Mouse (Mus musculus): Measurements from ENCODE around the gene Gatad2a. TPM values are rescaled to one million over a fixed set of nuclear protein-coding genes. Genes with fewer than 3 reads are reported as not detected.

Gatad2a gene
- total and polyA plus RNA-seq, 3 experiments = 52.2 to 139 (median 99.3) TPM

- no peak for TF ChIP-seq POLR2AphosphoS5 (IDR thresholded peaks at IDR 0.05; ENCODE audit: insufficient replicate concordance, low read depth, low read length)
- TF ChIP-seq GATA2 (IDR thresholded peaks at IDR 0.05; ENCODE audit: borderline replicate concordance, low read depth, low read length) = no peak
- TF ChIP-seq GATA1 (IDR thresholded peaks at IDR 0.05; ENCODE audit: borderline replicate concordance, low read length) = no peak
- no peak for TF ChIP-seq CTCF (IDR thresholded peaks at IDR 0.05; ENCODE audit: low read depth, low read length)
- TF ChIP-seq TAL1 (conservative IDR thresholded peaks at IDR 0.05; ENCODE audit: low read depth, low read length) = no peak
- DNase-seq (ENCODE audit: low spot score) (no peak), ATAC-seq (ENCODE audit: extremely low read depth, insufficient number of reproducible peaks, low FRiP score, poor library complexity, severe bottlenecking) (no peak)
- H3K9me3 ChIP-seq (replicated peaks) = no peaks in the 10 kb centered on the region
- H3K27me3 ChIP-seq (ENCODE audit: insufficient read depth, low read length) = peaks cover 10% of the 10 kb centered on the region; the same call in 1 of the 2 replicates
- no peak overlapping the region for H3K4me3 ChIP-seq (ENCODE audit: low read depth, low read length)
- H3K36me3 ChIP-seq (replicated peaks) = no peaks in the 10 kb centered on the region
- H3K4me1 ChIP-seq (ENCODE audit: insufficient read depth, low read depth, low read length) = peaks cover 2% of the 10 kb centered on the region; the same call in 1 of the 2 replicates
These were observed 132.7 kb downstream of the Gatad2a start for GRCm38 (mm10) chr8:69863387-69864020.

GRCm38 (mm10) chr8:69861251-69861650 is 134.9 kb downstream of the Gatad2a start:
- Histone ChIP-seq H3K4me3 (ENCODE audit: low read depth, low read length) (no peak overlapping the region), H3K36me3 (replicated peaks) (no peaks in the 10 kb centered on the region), H3K4me1 (ENCODE audit: insufficient read depth, low read depth, low read length) (peaks cover 2% of the 10 kb centered on the region; the same call in 1 of the 2 replicates), H3K9me3 (replicated peaks) (no peaks in the 10 kb centered on the region), H3K27me3 (ENCODE audit: insufficient read depth, low read length) (peaks cover 10% of the 10 kb centered on the region; the same call in 1 of the 2 replicates)
- TF ChIP-seq CTCF (IDR thresholded peaks at IDR 0.05; ENCODE audit: low read depth, low read length) = no peak
- TF ChIP-seq POLR2AphosphoS5 (IDR thresholded peaks at IDR 0.05; ENCODE audit: insufficient replicate concordance, low read depth, low read length) = no peak
- DNase-seq (ENCODE audit: low spot score) (no peak), ATAC-seq (ENCODE audit: extremely low read depth, insufficient number of reproducible peaks, low FRiP score, poor library complexity, severe bottlenecking) (no peak)

GRCm38 (mm10) chr8:69860807-69861206 is 135.4 kb downstream of the Gatad2a start:
- no peaks in the 10 kb centered on the region for H3K36me3 ChIP-seq (replicated peaks)
- no peak for ATAC-seq (ENCODE audit: extremely low read depth, insufficient number of reproducible peaks, low FRiP score, poor library complexity, severe bottlenecking)
- no peaks in the 10 kb centered on the region for H3K9me3 ChIP-seq (replicated peaks)
- peaks cover 2% of the 10 kb centered on the region; the same call in 1 of the 2 replicates for H3K4me1 ChIP-seq (ENCODE audit: insufficient read depth, low read depth, low read length)
- no peak overlapping the region for H3K4me3 ChIP-seq (ENCODE audit: low read depth, low read length)
- TF ChIP-seq TAL1 (conservative IDR thresholded peaks at IDR 0.05; ENCODE audit: low read depth, low read length) (no peak), CTCF (IDR thresholded peaks at IDR 0.05; ENCODE audit: low read depth, low read length) (no peak), POLR2AphosphoS5 (IDR thresholded peaks at IDR 0.05; ENCODE audit: insufficient replicate concordance, low read depth, low read length) (no peak), GATA2 (IDR thresholded peaks at IDR 0.05; ENCODE audit: borderline replicate concordance, low read depth, low read length) (no peak)
- DNase-seq (ENCODE audit: low spot score) = no peak
- peaks cover 15% of the 10 kb centered on the region; the same call in 1 of the 2 replicates for H3K27me3 ChIP-seq (ENCODE audit: insufficient read depth, low read length)

Other genes starting within 250 kb of the Gatad2a start
Only the 20 nearest of the 24 such genes appear.
- 27.8 and 29.8 TPM in 2 replicates for gene Atp13a1, start 205.2 kb downstream of the Gatad2a start, total RNA-seq (2014; fragmentation: Nextera tagmentation)
- gene Atp13a1, start 205.2 kb downstream of the Gatad2a start, total RNA-seq (2017) = 17.8 and 23.8 TPM in 2 replicates
- 40.7 and 43.6 TPM in 2 replicates for gene Atp13a1, start 205.2 kb downstream of the Gatad2a start, polyA plus RNA-seq (2012)
- gene Zfp866, start 205.2 kb downstream of the Gatad2a start, total RNA-seq (2014; fragmentation: Nextera tagmentation) = 32.8 and 36.6 TPM in 2 replicates
- gene Zfp866, start 205.2 kb downstream of the Gatad2a start, total RNA-seq (2017) = 35.3 and 35.4 TPM in 2 replicates
- 1.2 and 1.9 TPM in 2 replicates for gene Zfp866, start 205.2 kb downstream of the Gatad2a start, polyA plus RNA-seq (2012)
- gene Gmip, start 187.7 kb downstream of the Gatad2a start, total RNA-seq (2014; fragmentation: Nextera tagmentation) = 60.0 and 61.2 TPM in 2 replicates
- gene Gmip, start 187.7 kb downstream of the Gatad2a start, total RNA-seq (2017) = 45.2 and 48.0 TPM in 2 replicates
- 53.2 and 85.2 TPM in 2 replicates for gene Gmip, start 187.7 kb downstream of the Gatad2a start, polyA plus RNA-seq (2012)
- gene Lpar2, start 174.0 kb downstream of the Gatad2a start, total RNA-seq (2014; fragmentation: Nextera tagmentation) = 2.5 and 4.3 TPM in 2 replicates
- 1.5 and 1.8 TPM in 2 replicates for gene Lpar2, start 174.0 kb downstream of the Gatad2a start, total RNA-seq (2017)
- 0.65 and 0.69 TPM in 2 replicates for gene Lpar2, start 174.0 kb downstream of the Gatad2a start, polyA plus RNA-seq (2012)
- gene Pbx4, start 163.9 kb downstream of the Gatad2a start, total RNA-seq (2014; fragmentation: Nextera tagmentation) = 2.0 and 2.2 TPM in 2 replicates
- gene Pbx4, start 163.9 kb downstream of the Gatad2a start, total RNA-seq (2017) = 3.7 and 4.4 TPM in 2 replicates
- 2.0 and 2.8 TPM in 2 replicates for gene Pbx4, start 163.9 kb downstream of the Gatad2a start, polyA plus RNA-seq (2012)
- not detected in 2 replicates for gene Cilp2, start 108.7 kb downstream of the Gatad2a start, total RNA-seq (2014; fragmentation: Nextera tagmentation)
- gene Cilp2, start 108.7 kb downstream of the Gatad2a start, total RNA-seq (2017) = under 0.01 TPM in 1 of 2 replicates, not detected in the other
- 0.01 and 0.03 TPM in 2 replicates for gene Cilp2, start 108.7 kb downstream of the Gatad2a start, polyA plus RNA-seq (2012)
- not detected in 2 replicates for gene Tssk6, start 94.2 kb downstream of the Gatad2a start, total RNA-seq (2014; fragmentation: Nextera tagmentation)
- 0.22 TPM in 1 of 2 replicates, not detected in the other for gene Tssk6, start 94.2 kb downstream of the Gatad2a start, total RNA-seq (2017)
- gene Tssk6, start 94.2 kb downstream of the Gatad2a start, polyA plus RNA-seq (2012) = 0.12 and 0.15 TPM in 2 replicates
- gene Ndufa13, start 93.8 kb downstream of the Gatad2a start, total RNA-seq (2014; fragmentation: Nextera tagmentation) = 64.6 and 85.0 TPM in 2 replicates
- gene Ndufa13, start 93.8 kb downstream of the Gatad2a start, total RNA-seq (2017) = 111 and 124 TPM in 2 replicates
- 119 and 158 TPM in 2 replicates for gene Ndufa13, start 93.8 kb downstream of the Gatad2a start, polyA plus RNA-seq (2012)
- gene Yjefn3, start 93.7 kb downstream of the Gatad2a start, total RNA-seq (2014; fragmentation: Nextera tagmentation) = 7.3 TPM in 1 of 2 replicates, not detected in the other
- gene Yjefn3, start 93.7 kb downstream of the Gatad2a start, total RNA-seq (2017) = 2.1 TPM in 2 replicates
- 1.8 and 2.3 TPM in 2 replicates for gene Yjefn3, start 93.7 kb downstream of the Gatad2a start, polyA plus RNA-seq (2012)
- gene Mau2, start 46.4 kb upstream of the Gatad2a start, total RNA-seq (2014; fragmentation: Nextera tagmentation) = 49.6 and 53.2 TPM in 2 replicates
- 35.4 and 37.8 TPM in 2 replicates for gene Mau2, start 46.4 kb upstream of the Gatad2a start, total RNA-seq (2017)
- 29.6 and 34.2 TPM in 2 replicates for gene Mau2, start 46.4 kb upstream of the Gatad2a start, polyA plus RNA-seq (2012)
- 17.9 and 43.3 TPM in 2 replicates for gene Sugp1, start 46.4 kb upstream of the Gatad2a start, total RNA-seq (2014; fragmentation: Nextera tagmentation)
- 33.1 and 36.0 TPM in 2 replicates for gene Sugp1, start 46.4 kb upstream of the Gatad2a start, total RNA-seq (2017)
- gene Sugp1, start 46.4 kb upstream of the Gatad2a start, polyA plus RNA-seq (2012) = 44.9 and 52.9 TPM in 2 replicates
- gene Tm6sf2, start 76.5 kb upstream of the Gatad2a start, total RNA-seq (2014; fragmentation: Nextera tagmentation) = not detected in 2 replicates
- gene Tm6sf2, start 76.5 kb upstream of the Gatad2a start, total RNA-seq (2017) = 0.38 and 1.1 TPM in 2 replicates
- gene Tm6sf2, start 76.5 kb upstream of the Gatad2a start, polyA plus RNA-seq (2012) = 0.07 and 0.23 TPM in 2 replicates
- gene Hapln4, start 87.1 kb upstream of the Gatad2a start, total RNA-seq (2014; fragmentation: Nextera tagmentation) = not detected in 2 replicates
- gene Hapln4, start 87.1 kb upstream of the Gatad2a start, total RNA-seq (2017) = 0.05 TPM in 1 of 2 replicates, not detected in the other
- gene Hapln4, start 87.1 kb upstream of the Gatad2a start, polyA plus RNA-seq (2012) = not detected in 2 replicates
- not detected in 2 replicates for gene Ncan, start 124.5 kb upstream of the Gatad2a start, total RNA-seq (2014; fragmentation: Nextera tagmentation)
- gene Ncan, start 124.5 kb upstream of the Gatad2a start, total RNA-seq (2017) = 0.05 TPM in 1 of 2 replicates, not detected in the other
- not detected in 2 replicates for gene Ncan, start 124.5 kb upstream of the Gatad2a start, polyA plus RNA-seq (2012)
- gene Nr2c2ap, start 134.9 kb upstream of the Gatad2a start, total RNA-seq (2014; fragmentation: Nextera tagmentation) = 10.6 and 12.0 TPM in 2 replicates
- 6.7 and 8.5 TPM in 2 replicates for gene Nr2c2ap, start 134.9 kb upstream of the Gatad2a start, total RNA-seq (2017)
- gene Nr2c2ap, start 134.9 kb upstream of the Gatad2a start, polyA plus RNA-seq (2012) = 12.0 and 19.4 TPM in 2 replicates
- gene Rfxank, start 142.8 kb upstream of the Gatad2a start, total RNA-seq (2014; fragmentation: Nextera tagmentation) = 11.9 and 12.6 TPM in 2 replicates
- 7.2 and 13.2 TPM in 2 replicates for gene Rfxank, start 142.8 kb upstream of the Gatad2a start, total RNA-seq (2017)
- 4.9 and 6.0 TPM in 2 replicates for gene Rfxank, start 142.8 kb upstream of the Gatad2a start, polyA plus RNA-seq (2012)
- gene Borcs8, start 143.1 kb upstream of the Gatad2a start, total RNA-seq (2014; fragmentation: Nextera tagmentation) = 65.0 and 73.8 TPM in 2 replicates
- 82.4 and 114 TPM in 2 replicates for gene Borcs8, start 143.1 kb upstream of the Gatad2a start, total RNA-seq (2017)
- gene Borcs8, start 143.1 kb upstream of the Gatad2a start, polyA plus RNA-seq (2012) = 24.7 and 42.9 TPM in 2 replicates
- gene Mef2b, start 143.3 kb upstream of the Gatad2a start, total RNA-seq (2014; fragmentation: Nextera tagmentation) = 2.1 and 4.4 TPM in 2 replicates
- 0.17 and 0.55 TPM in 2 replicates for gene Mef2b, start 143.3 kb upstream of the Gatad2a start, total RNA-seq (2017)
- gene Mef2b, start 143.3 kb upstream of the Gatad2a start, polyA plus RNA-seq (2012) = 2.3 and 3.1 TPM in 2 replicates
- gene Tmem161a, start 176.0 kb upstream of the Gatad2a start, total RNA-seq (2014; fragmentation: Nextera tagmentation) = 15.3 and 22.0 TPM in 2 replicates
- gene Tmem161a, start 176.0 kb upstream of the Gatad2a start, total RNA-seq (2017) = 15.8 and 22.0 TPM in 2 replicates
- gene Tmem161a, start 176.0 kb upstream of the Gatad2a start, polyA plus RNA-seq (2012) = 119 and 145 TPM in 2 replicates
- gene Slc25a42, start 215.9 kb upstream of the Gatad2a start, total RNA-seq (2014; fragmentation: Nextera tagmentation) = 18.8 and 19.3 TPM in 2 replicates
- gene Slc25a42, start 215.9 kb upstream of the Gatad2a start, total RNA-seq (2017) = 5.1 and 5.3 TPM in 2 replicates
- 9.7 and 12.1 TPM in 2 replicates for gene Slc25a42, start 215.9 kb upstream of the Gatad2a start, polyA plus RNA-seq (2012)